Mouse (Mus musculus) 416B (cell line): Measurements from ENCODE around the gene Mis18bp1.
"Not testable (repeated sequence)": the region's sequence is repeated elsewhere in the genome, so short reads cannot be mapped to it uniquely, and the experiment has no call there.

Experiments used
- DNase-seq: peaks from one replicate; pipeline ENCODE4 v3.0.0; 2011; ENCODE audit warnings: low read depth

Mis18bp1 gene

GRCm38 (mm10) chr12:65172021-65172951, at the start of gene Mis18bp1:
Gene Mis18bp1, minus strand, starts transcription at chr12:65172604.
- DNase-seq: peak; percentile 97

- no peak for DNase-seq
Observed at GRCm38 (mm10) chr12:65216404-65216840, 44.0 kb upstream of the Mis18bp1 start.

- DNase-seq: no peak
Observed at GRCm38 (mm10) chr12:65206431-65206830, 34.0 kb upstream of the Mis18bp1 start.

- DNase-seq: no peak
Observed at GRCm38 (mm10) chr12:65201812-65202211, 29.4 kb upstream of the Mis18bp1 start.

- DNase-seq: no peak
Observed at GRCm38 (mm10) chr12:65194003-65194530, 21.7 kb upstream of the Mis18bp1 start.

- peak; percentile 53 for DNase-seq
Observed at GRCm38 (mm10) chr12:65189213-65189612, 16.8 kb upstream of the Mis18bp1 start.

- DNase-seq: peak; percentile 46
Observed at GRCm38 (mm10) chr12:65187365-65187764, 15.0 kb upstream of the Mis18bp1 start.

GRCm38 (mm10) chr12:65173736-65174135, 1.3 kb upstream of the Mis18bp1 start:
- no peak for DNase-seq

GRCm38 (mm10) chr12:65172959-65173358, 555 bp upstream of the Mis18bp1 start:
- not testable (repeated sequence) for DNase-seq

- not testable (repeated sequence) for DNase-seq
Observed at GRCm38 (mm10) chr12:65136121-65136520, 36.3 kb downstream of the Mis18bp1 start.

- no peak for DNase-seq
Observed at GRCm38 (mm10) chr12:65119451-65119850, 53.0 kb downstream of the Mis18bp1 start.

GRCm38 (mm10) chr12:65118968-65119367, 53.4 kb downstream of the Mis18bp1 start:
- no peak for DNase-seq

GRCm38 (mm10) chr12:65114978-65115377, 57.4 kb downstream of the Mis18bp1 start:
- DNase-seq: not testable (repeated sequence)

GRCm38 (mm10) chr12:65113925-65114324, 58.5 kb downstream of the Mis18bp1 start:
- no peak for DNase-seq

- no peak for DNase-seq
Observed at GRCm38 (mm10) chr12:65112811-65113210, 59.6 kb downstream of the Mis18bp1 start.

- DNase-seq: peak; percentile 21
Observed at GRCm38 (mm10) chr12:65111503-65111902, 60.9 kb downstream of the Mis18bp1 start.

- no peak for DNase-seq
Observed at GRCm38 (mm10) chr12:65108746-65109145, 63.7 kb downstream of the Mis18bp1 start.
